Mouse (Mus musculus): ENCODE measurements around the gene Cdkal1. TPM values are rescaled to one million over a fixed set of nuclear protein-coding genes. Genes with fewer than 3 reads are reported as not detected.

The Cdkal1 gene
- polyA plus RNA-seq, 1 experiment from 2014 or later, result 23.9 TPM

DNA sequence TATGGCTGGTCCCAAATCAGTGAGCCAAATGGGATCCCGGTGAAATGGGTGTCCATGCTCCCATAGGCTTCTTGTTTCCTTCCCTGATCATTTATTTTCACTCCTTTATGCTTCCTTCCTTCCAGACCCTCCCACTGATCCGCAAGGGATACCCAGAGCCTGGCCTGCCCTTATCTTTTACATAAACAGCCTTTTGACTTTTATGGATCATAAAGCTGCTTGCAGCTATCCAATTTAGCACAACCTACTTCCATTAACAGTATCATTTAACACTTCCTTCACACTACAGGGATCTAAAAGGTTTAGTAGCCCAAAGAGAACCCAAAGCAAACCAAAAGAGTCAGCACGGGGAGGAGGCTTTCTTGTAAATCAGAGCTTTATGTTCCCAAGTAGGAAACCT, 570.4 kb downstream of the Cdkal1 start:
- Histone ChIP-seq H3K27ac (ENCODE audit: low read depth, low read length) (no peak overlapping the region), H3K4me3 (ENCODE audit: low read depth, low read length) (no peak overlapping the region), H3K9ac (ENCODE audit: low read length) (no peak overlapping the region), H3K9me3 (replicated peaks; ENCODE audit: control insufficient read depth, low read length) (no peaks in the 10 kb centered on the region), H3K36me3 (ENCODE audit: control insufficient read depth, insufficient read depth, low read length) (no peaks in the 10 kb centered on the region), H3K4me2 (ENCODE audit: low read length) (no peak overlapping the region), H3K4me1 (ENCODE audit: control insufficient read depth, insufficient read depth, low read length) (no peaks in the 10 kb centered on the region), H3K27me3 (replicated peaks; ENCODE audit: control insufficient read depth, insufficient read depth, low read length) (no peaks in the 10 kb centered on the region)
- WGBS, result 82% methylated on average over 3 of the region's 3 CpGs
- ATAC-seq (no peak), DNase-seq (ENCODE audit: low spot score) (no peak)

DNA sequence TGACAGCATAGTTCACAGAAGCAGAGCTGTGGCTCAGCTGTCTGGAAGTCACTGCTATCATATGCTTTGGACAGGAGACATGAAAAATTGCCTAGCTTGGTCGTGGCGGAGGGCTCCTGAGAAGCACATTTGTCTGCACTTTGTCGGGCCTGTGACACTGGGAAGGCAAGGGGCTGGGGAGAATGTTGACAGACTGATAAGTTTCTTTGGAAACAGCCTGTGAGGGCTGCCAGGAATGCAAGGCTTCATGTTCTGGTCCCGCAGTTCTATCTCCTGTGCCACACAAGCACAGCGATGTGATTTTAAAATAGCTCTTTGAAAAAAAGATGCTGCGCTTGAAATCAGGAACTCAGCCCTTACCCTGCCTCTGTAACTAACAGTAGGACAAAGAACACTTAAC, 573.9 kb downstream of the Cdkal1 start:
- Histone ChIP-seq H3K27ac (ENCODE audit: low read depth, low read length) (no peak overlapping the region), H3K4me2 (ENCODE audit: low read length) (no peak overlapping the region), H3K36me3 (ENCODE audit: control insufficient read depth, insufficient read depth, low read length) (no peaks in the 10 kb centered on the region), H3K9me3 (replicated peaks; ENCODE audit: control insufficient read depth, low read length) (no peaks in the 10 kb centered on the region), H3K27me3 (replicated peaks; ENCODE audit: control insufficient read depth, insufficient read depth, low read length) (no peaks in the 10 kb centered on the region), H3K9ac (ENCODE audit: low read length) (no peak overlapping the region), H3K4me3 (ENCODE audit: low read depth, low read length) (no peak overlapping the region), H3K4me1 (ENCODE audit: control insufficient read depth, insufficient read depth, low read length) (no peaks in the 10 kb centered on the region)
- ATAC-seq, result no peak
- WGBS, result 88% methylated on average over 6 of the region's 6 CpGs
- no peak for DNase-seq (ENCODE audit: low spot score)

DNA sequence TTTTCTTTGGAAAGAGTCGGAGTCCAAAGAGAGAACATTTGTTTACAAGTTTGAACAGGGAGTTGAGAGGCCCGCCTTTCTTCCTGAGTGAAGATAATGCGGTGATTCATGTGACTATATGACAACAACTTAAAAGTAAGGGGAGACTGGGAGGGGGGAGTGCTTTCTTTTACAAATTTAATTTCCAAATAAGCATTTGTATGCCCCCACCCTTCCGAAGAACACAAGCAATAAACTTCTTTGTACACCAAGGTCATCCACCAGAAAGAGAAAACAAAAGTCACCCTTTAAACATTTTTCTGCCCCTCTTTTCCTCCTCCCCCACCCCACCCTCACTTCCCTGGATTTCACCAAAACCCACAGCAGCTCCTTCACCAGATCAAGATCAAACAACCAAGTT, 577.3 kb downstream of the Cdkal1 start:
- no peak for ATAC-seq
- no peaks in the 10 kb centered on the region for H3K27me3 ChIP-seq (replicated peaks; ENCODE audit: control insufficient read depth, insufficient read depth, low read length)
- no peak for DNase-seq (ENCODE audit: low spot score)

DNA sequence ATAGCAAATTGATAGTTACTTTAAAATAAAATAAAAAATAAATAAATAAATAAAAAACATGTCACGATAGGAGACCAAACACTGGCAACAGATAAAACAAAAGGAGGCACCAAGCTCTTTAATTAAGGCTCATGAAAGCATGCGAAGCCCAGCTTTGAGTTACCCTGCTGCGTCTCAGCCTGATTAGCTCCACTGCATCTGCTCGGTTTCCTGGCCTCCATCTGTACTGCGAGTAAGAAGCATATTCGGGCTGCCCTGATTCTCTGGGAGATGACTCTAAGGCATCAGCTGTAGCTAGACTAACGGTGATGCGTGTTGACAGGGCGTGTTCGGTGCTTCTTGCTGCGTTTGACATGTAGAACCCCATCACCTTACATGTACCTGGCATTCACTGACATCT, 581.2 kb downstream of the Cdkal1 start:
- WGBS, result 22% methylated on average over 11 of the region's 11 CpGs
- H3K36me3 ChIP-seq (ENCODE audit: control insufficient read depth, insufficient read depth, low read length), result no peaks in the 10 kb centered on the region
- no peak overlapping the region; the same call in 1 of the 2 replicates for H3K9ac ChIP-seq (ENCODE audit: low read length)
- no peak overlapping the region for H3K4me3 ChIP-seq (ENCODE audit: low read depth, low read length)
- DNase-seq (ENCODE audit: low spot score), result peak; percentile 92
- no peaks in the 10 kb centered on the region for H3K9me3 ChIP-seq (replicated peaks; ENCODE audit: control insufficient read depth, low read length)
- H3K27ac ChIP-seq (ENCODE audit: low read depth, low read length), result peak overlapping the region; percentile 86
- peak; percentile 91 for ATAC-seq
- peaks cover 11% of the 10 kb centered on the region for H3K4me1 ChIP-seq (ENCODE audit: control insufficient read depth, insufficient read depth, low read length)
- H3K27me3 ChIP-seq (replicated peaks; ENCODE audit: control insufficient read depth, insufficient read depth, low read length), result no peaks in the 10 kb centered on the region
- peak overlapping the region; percentile 5; the same call in 1 of the 2 replicates for H3K4me2 ChIP-seq (ENCODE audit: low read length)

More for the DNA sequence above, 577.3 kb downstream of the Cdkal1 start:
- H3K36me3 ChIP-seq (ENCODE audit: control insufficient read depth, insufficient read depth, low read length), result no peaks in the 10 kb centered on the region
- no peaks in the 10 kb centered on the region for H3K9me3 ChIP-seq (replicated peaks; ENCODE audit: control insufficient read depth, low read length)
- peaks cover 11% of the 10 kb centered on the region for H3K4me1 ChIP-seq (ENCODE audit: control insufficient read depth, insufficient read depth, low read length)
- WGBS, result 53% methylated on average over 4 of the region's 4 CpGs
- no peak overlapping the region for H3K4me3 ChIP-seq (ENCODE audit: low read depth, low read length)
- H3K27ac ChIP-seq (ENCODE audit: low read depth, low read length), result no peak overlapping the region
- H3K4me2 ChIP-seq (ENCODE audit: low read length), result no peak overlapping the region
- H3K9ac ChIP-seq (ENCODE audit: low read length), result no peak overlapping the region

DNA sequence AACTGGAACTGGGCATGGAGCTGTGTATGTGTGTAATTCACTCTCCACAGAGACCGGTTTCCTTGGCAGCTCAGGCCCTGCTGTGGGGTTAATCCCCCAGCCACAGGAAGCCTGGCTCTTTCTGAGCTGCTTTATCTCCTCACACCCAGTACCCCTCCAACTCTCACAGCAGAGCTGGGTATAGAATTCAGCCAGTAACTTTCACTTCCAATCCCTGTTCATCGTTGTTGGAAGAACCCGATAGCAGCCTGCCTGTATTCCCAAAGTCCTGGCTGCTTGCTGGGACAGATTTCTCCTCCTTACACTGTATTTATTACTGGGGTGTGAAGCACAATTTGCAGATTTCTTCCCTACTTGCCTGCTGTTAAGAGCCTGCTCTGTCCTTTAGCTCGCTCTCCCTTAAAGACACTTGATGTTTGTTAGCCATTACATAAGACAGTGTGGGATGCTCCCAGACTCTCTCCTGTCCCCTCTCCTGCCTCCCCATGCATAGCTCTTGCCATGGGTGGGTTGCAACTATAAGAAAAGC, 581.7 kb downstream of the Cdkal1 start:
- Histone ChIP-seq H3K27ac (ENCODE audit: low read depth, low read length) (peak overlapping the region; percentile 86), H3K9ac (ENCODE audit: low read length) (peak overlapping the region; percentile 10; the same call in 1 of the 2 replicates), H3K4me1 (ENCODE audit: control insufficient read depth, insufficient read depth, low read length) (peaks cover 11% of the 10 kb centered on the region), H3K27me3 (replicated peaks; ENCODE audit: control insufficient read depth, insufficient read depth, low read length) (no peaks in the 10 kb centered on the region), H3K4me2 (ENCODE audit: low read length) (peak overlapping the region; percentile 5; the same call in 1 of the 2 replicates), H3K36me3 (ENCODE audit: control insufficient read depth, insufficient read depth, low read length) (no peaks in the 10 kb centered on the region), H3K9me3 (replicated peaks; ENCODE audit: control insufficient read depth, low read length) (no peaks in the 10 kb centered on the region), H3K4me3 (ENCODE audit: low read depth, low read length) (no peak overlapping the region)
- peak; percentile 78 for ATAC-seq
- 8% methylated on average over 4 of the region's 4 CpGs for WGBS
- DNase-seq (ENCODE audit: low spot score), result peak; percentile 75

DNA sequence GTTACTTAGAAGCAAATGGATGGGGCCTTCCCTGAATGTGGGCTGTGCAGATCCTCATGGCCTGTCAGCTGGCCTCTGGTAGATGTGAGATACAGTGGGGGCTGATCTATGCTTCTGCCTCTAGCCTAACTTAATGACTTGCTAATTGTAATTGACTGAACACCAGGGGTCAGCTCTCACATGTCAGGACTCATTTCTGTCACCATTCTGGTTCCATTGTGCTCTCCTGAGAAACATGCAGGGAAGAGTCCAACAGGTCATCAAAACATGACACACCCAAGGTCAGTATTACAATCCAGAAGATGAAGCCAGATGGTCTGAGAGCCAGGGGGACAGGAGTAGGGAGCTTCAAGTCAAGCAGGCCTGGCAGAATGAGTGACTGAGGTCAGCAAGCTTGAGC, 584.0 kb downstream of the Cdkal1 start:
- Histone ChIP-seq H3K4me2 (ENCODE audit: low read length) (no peak overlapping the region), H3K9ac (ENCODE audit: low read length) (no peak overlapping the region), H3K27ac (ENCODE audit: low read depth, low read length) (no peak overlapping the region), H3K36me3 (ENCODE audit: control insufficient read depth, insufficient read depth, low read length) (no peaks in the 10 kb centered on the region), H3K27me3 (replicated peaks; ENCODE audit: control insufficient read depth, insufficient read depth, low read length) (no peaks in the 10 kb centered on the region), H3K9me3 (replicated peaks; ENCODE audit: control insufficient read depth, low read length) (no peaks in the 10 kb centered on the region), H3K4me1 (ENCODE audit: control insufficient read depth, insufficient read depth, low read length) (peaks cover 11% of the 10 kb centered on the region), H3K4me3 (ENCODE audit: low read depth, low read length) (no peak overlapping the region)
- ATAC-seq (no peak), DNase-seq (ENCODE audit: low spot score) (no peak)

DNA sequence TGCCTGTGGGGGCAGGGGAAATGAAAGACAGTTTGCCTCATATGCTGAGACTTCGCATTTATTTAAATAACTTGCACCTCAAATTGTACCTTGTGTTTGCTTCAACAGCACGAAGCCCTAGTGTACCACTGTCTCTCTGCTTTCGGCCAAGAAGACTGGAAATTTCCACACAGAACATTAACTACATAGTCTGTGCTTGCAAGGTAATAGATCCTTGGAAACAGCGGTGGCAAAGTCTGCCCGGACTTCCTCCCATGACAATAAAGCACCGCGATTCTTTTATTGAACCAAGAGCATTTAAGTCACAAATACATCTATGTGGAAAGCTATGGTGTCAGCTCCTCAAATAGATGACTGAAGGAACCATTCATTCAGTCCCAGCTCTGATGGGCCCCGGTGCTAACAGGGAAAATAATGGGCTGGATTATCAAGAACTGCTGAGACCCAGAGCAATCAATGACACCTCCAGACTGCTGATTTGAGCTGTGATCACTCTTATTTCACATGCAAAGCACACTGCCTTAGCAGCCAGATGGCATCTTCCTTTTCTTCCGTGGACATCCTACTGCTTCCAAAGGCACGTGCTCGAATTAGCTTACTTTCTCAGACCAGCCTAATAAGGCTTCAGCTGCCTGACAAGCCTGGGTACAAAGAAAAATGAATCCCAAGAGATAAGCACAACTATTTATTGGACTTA, 591.3 kb downstream of the Cdkal1 start:
- ATAC-seq, result peak; percentile 72
- peak overlapping the region; percentile 39; the same call in 1 of the 2 replicates for H3K27ac ChIP-seq (ENCODE audit: low read depth, low read length)

DNA sequence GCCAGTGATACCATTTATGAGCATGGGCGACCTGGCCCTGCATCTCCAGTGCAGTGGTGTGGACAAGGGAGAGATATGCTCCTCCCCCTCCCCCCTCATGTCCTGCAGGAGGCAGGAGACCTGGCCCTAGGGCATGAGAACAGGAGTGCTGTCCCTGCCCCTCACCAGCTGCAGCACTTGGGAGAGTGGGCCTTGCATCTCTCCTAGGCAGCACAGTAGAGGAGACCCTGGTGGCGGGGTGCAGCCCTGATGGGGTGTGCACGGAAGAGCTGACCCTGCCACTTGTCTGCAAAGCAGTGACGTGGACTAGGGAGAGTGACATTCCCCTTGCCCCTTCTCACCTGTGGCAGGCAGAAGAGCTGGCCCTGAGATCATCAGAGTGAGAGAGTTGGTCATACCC, 593.3 kb downstream of the Cdkal1 start:
- H3K36me3 ChIP-seq (ENCODE audit: control insufficient read depth, insufficient read depth, low read length), result no peaks in the 10 kb centered on the region
- H3K9ac ChIP-seq (ENCODE audit: low read length), result no peak overlapping the region
- DNase-seq (ENCODE audit: low spot score), result no peak
- H3K27me3 ChIP-seq (replicated peaks; ENCODE audit: control insufficient read depth, insufficient read depth, low read length), result no peaks in the 10 kb centered on the region
- no peak overlapping the region for H3K4me2 ChIP-seq (ENCODE audit: low read length)
- H3K27ac ChIP-seq (ENCODE audit: low read depth, low read length), result no peak overlapping the region
- no peak for ATAC-seq
- WGBS, result 88% methylated on average over 4 of the region's 4 CpGs
- H3K9me3 ChIP-seq (replicated peaks; ENCODE audit: control insufficient read depth, low read length), result no peaks in the 10 kb centered on the region
- H3K4me3 ChIP-seq (ENCODE audit: low read depth, low read length), result no peak overlapping the region
- H3K4me1 ChIP-seq (ENCODE audit: control insufficient read depth, insufficient read depth, low read length), result peaks cover 2% of the 10 kb centered on the region; the same call in 1 of the 2 replicates

More for the DNA sequence above, 591.3 kb downstream of the Cdkal1 start:
- no peak overlapping the region for H3K4me3 ChIP-seq (ENCODE audit: low read depth, low read length)
- H3K4me2 ChIP-seq (ENCODE audit: low read length), result no peak overlapping the region
- H3K27me3 ChIP-seq (replicated peaks; ENCODE audit: control insufficient read depth, insufficient read depth, low read length), result no peaks in the 10 kb centered on the region
- WGBS, result 63% methylated on average over 11 of the region's 11 CpGs
- peaks cover 2% of the 10 kb centered on the region; the same call in 1 of the 2 replicates for H3K4me1 ChIP-seq (ENCODE audit: control insufficient read depth, insufficient read depth, low read length)
- H3K9ac ChIP-seq (ENCODE audit: low read length), result no peak overlapping the region
- DNase-seq (ENCODE audit: low spot score), result peak; percentile 70
- H3K9me3 ChIP-seq (replicated peaks; ENCODE audit: control insufficient read depth, low read length), result no peaks in the 10 kb centered on the region
- no peaks in the 10 kb centered on the region for H3K36me3 ChIP-seq (ENCODE audit: control insufficient read depth, insufficient read depth, low read length)

DNA sequence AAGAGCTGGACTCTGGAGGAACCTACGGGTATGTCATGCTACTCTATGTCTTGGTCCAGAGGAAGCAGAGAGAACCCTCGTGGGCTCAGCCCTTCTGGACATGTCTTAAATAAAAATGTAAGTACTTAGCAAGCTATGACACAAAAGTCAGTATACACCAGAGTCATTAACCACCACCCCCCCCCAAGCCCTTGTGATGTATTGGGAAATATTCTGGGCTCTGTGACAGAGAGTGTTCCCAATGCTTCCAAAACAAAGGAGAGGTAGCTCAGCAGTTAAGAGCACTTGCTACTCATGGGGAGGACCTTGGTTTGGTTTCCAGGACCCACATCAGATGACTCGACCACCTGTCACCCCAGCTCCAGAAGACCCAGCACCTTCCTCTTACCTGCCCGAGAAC, 606.9 kb downstream of the Cdkal1 start:
- ATAC-seq (no peak), DNase-seq (ENCODE audit: low spot score) (no peak)
- Histone ChIP-seq H3K9me3 (replicated peaks; ENCODE audit: control insufficient read depth, low read length) (no peaks in the 10 kb centered on the region), H3K4me2 (ENCODE audit: low read length) (no peak overlapping the region), H3K27ac (ENCODE audit: low read depth, low read length) (no peak overlapping the region), H3K4me1 (ENCODE audit: control insufficient read depth, insufficient read depth, low read length) (no peaks in the 10 kb centered on the region), H3K4me3 (ENCODE audit: low read depth, low read length) (no peak overlapping the region), H3K9ac (ENCODE audit: low read length) (no peak overlapping the region), H3K36me3 (ENCODE audit: control insufficient read depth, insufficient read depth, low read length) (no peaks in the 10 kb centered on the region), H3K27me3 (replicated peaks; ENCODE audit: control insufficient read depth, insufficient read depth, low read length) (no peaks in the 10 kb centered on the region)
- 80% methylated on average over 4 of the region's 4 CpGs for WGBS

Measured in forebrain, embryonic 14.5 days (tissue).